Mouse (Mus musculus): ENCODE measurements around the gene Cyp2j7. TPM values are rescaled to one million over a fixed set of nuclear protein-coding genes. Genes with fewer than 3 reads are reported as not detected.
A peak's percentile ranks its signal among the peaks of the same experiment; 100 is the strongest.
"Not testable (repeated sequence)": the region's sequence is repeated elsewhere in the genome, so short reads cannot be mapped to it uniquely, and the experiment has no call there.

The Cyp2j7 gene
- not detected in 2 replicates for polyA plus RNA-seq (2015; fragmentation: Nextera tagmentation; extraction: Ambion mirVana)

- no peaks in the 10 kb centered on the region for H3K4me1 ChIP-seq (ENCODE audit: control insufficient read depth, insufficient read depth, low read length)
Measured at GRCm38 (mm10) chr4:96236559-96236958, at the start of gene Cyp2j7. Gene Cyp2j7, minus strand, starts transcription at chr4:96236659.

GRCm38 (mm10) chr4:96276896-96277295 is 40.4 kb upstream of the Cyp2j7 start:
- not testable (repeated sequence) for H3K4me3 ChIP-seq (ENCODE audit: low read length); H3K27me3 ChIP-seq (replicated peaks; ENCODE audit: control insufficient read depth, insufficient read depth, low read length); ATAC-seq; H3K9me3 ChIP-seq (ENCODE audit: control insufficient read depth, low read length); H3K27ac ChIP-seq (ENCODE audit: low read length); H3K4me1 ChIP-seq (ENCODE audit: control insufficient read depth, insufficient read depth, low read length); H3K9ac ChIP-seq (ENCODE audit: low read depth, low read length); H3K36me3 ChIP-seq (ENCODE audit: control insufficient read depth, insufficient read depth, low read length); H3K4me2 ChIP-seq (ENCODE audit: low read depth, low read length)
- WGBS, result 70% methylated on average over 1 of the region's 1 CpGs

More at GRCm38 (mm10) chr4:96236559-96236958, at the start of gene Cyp2j7:
- ATAC-seq, result no peak
- H3K4me2 ChIP-seq (ENCODE audit: low read depth, low read length), result no peak within 1 kb of the TSS
- H3K4me3 ChIP-seq (ENCODE audit: low read length), result no peak within 1 kb of the TSS
- H3K36me3 ChIP-seq (ENCODE audit: control insufficient read depth, insufficient read depth, low read length), result no peaks in the 10 kb centered on the region
- H3K27me3 ChIP-seq (replicated peaks; ENCODE audit: control insufficient read depth, insufficient read depth, low read length), result no peaks in the 10 kb centered on the region
- no peak within 1 kb of the TSS for H3K27ac ChIP-seq (ENCODE audit: low read length)
- WGBS, result 78% methylated on average over 3 of the region's 3 CpGs
- H3K9me3 ChIP-seq (ENCODE audit: control insufficient read depth, low read length), result no peaks in the 10 kb centered on the region
- no peak within 1 kb of the TSS for H3K9ac ChIP-seq (ENCODE audit: low read depth, low read length)

- Histone ChIP-seq H3K27me3 (replicated peaks; ENCODE audit: control insufficient read depth, insufficient read depth, low read length) (no peaks in the 10 kb centered on the region), H3K4me1 (ENCODE audit: control insufficient read depth, insufficient read depth, low read length) (no peaks in the 10 kb centered on the region), H3K9ac (ENCODE audit: low read depth, low read length) (no peak overlapping the region), H3K4me2 (ENCODE audit: low read depth, low read length) (no peak overlapping the region), H3K4me3 (ENCODE audit: low read length) (no peak overlapping the region), H3K27ac (ENCODE audit: low read length) (no peak overlapping the region), H3K9me3 (ENCODE audit: control insufficient read depth, low read length) (no peaks in the 10 kb centered on the region), H3K36me3 (ENCODE audit: control insufficient read depth, insufficient read depth, low read length) (no peaks in the 10 kb centered on the region)
- peak; percentile 99 for ATAC-seq
Measured at GRCm38 (mm10) chr4:96273907-96274306, 37.4 kb upstream of the Cyp2j7 start.

GRCm38 (mm10) chr4:96196701-96197100 is 39.8 kb downstream of the Cyp2j7 start:
- no peaks in the 10 kb centered on the region for H3K9me3 ChIP-seq (ENCODE audit: control insufficient read depth, low read length)
- H3K4me3 ChIP-seq (ENCODE audit: low read length), result no peak overlapping the region
- no peak overlapping the region for H3K4me2 ChIP-seq (ENCODE audit: low read depth, low read length)
- ATAC-seq, result no peak
- H3K27ac ChIP-seq (ENCODE audit: low read length), result no peak overlapping the region
- 69% methylated on average over 1 of the region's 1 CpGs for WGBS
- H3K4me1 ChIP-seq (ENCODE audit: control insufficient read depth, insufficient read depth, low read length), result no peaks in the 10 kb centered on the region
- H3K9ac ChIP-seq (ENCODE audit: low read depth, low read length), result no peak overlapping the region
- H3K27me3 ChIP-seq (replicated peaks; ENCODE audit: control insufficient read depth, insufficient read depth, low read length), result no peaks in the 10 kb centered on the region
- no peaks in the 10 kb centered on the region for H3K36me3 ChIP-seq (ENCODE audit: control insufficient read depth, insufficient read depth, low read length)

GRCm38 (mm10) chr4:96189321-96189720 is 47.1 kb downstream of the Cyp2j7 start:
- not testable (repeated sequence) for H3K4me3 ChIP-seq (ENCODE audit: low read length); ATAC-seq; H3K9me3 ChIP-seq (ENCODE audit: control insufficient read depth, low read length); H3K4me1 ChIP-seq (ENCODE audit: control insufficient read depth, insufficient read depth, low read length); H3K27me3 ChIP-seq (replicated peaks; ENCODE audit: control insufficient read depth, insufficient read depth, low read length); H3K36me3 ChIP-seq (ENCODE audit: control insufficient read depth, insufficient read depth, low read length); H3K27ac ChIP-seq (ENCODE audit: low read length); H3K9ac ChIP-seq (ENCODE audit: low read depth, low read length); H3K4me2 ChIP-seq (ENCODE audit: low read depth, low read length)
- WGBS, result 98% methylated on average over 5 of the region's 5 CpGs

- not testable (repeated sequence) for H3K9ac ChIP-seq (ENCODE audit: low read depth, low read length); H3K4me3 ChIP-seq (ENCODE audit: low read length); H3K36me3 ChIP-seq (ENCODE audit: control insufficient read depth, insufficient read depth, low read length); H3K9me3 ChIP-seq (ENCODE audit: control insufficient read depth, low read length); H3K4me2 ChIP-seq (ENCODE audit: low read depth, low read length); H3K27me3 ChIP-seq (replicated peaks; ENCODE audit: control insufficient read depth, insufficient read depth, low read length); H3K27ac ChIP-seq (ENCODE audit: low read length); ATAC-seq; H3K4me1 ChIP-seq (ENCODE audit: control insufficient read depth, insufficient read depth, low read length)
- 75% methylated on average over 2 of the region's 2 CpGs for WGBS
Measured at GRCm38 (mm10) chr4:96188671-96189070, 47.8 kb downstream of the Cyp2j7 start.

- H3K9ac ChIP-seq (ENCODE audit: low read depth, low read length); H3K27me3 ChIP-seq (replicated peaks; ENCODE audit: control insufficient read depth, insufficient read depth, low read length); H3K4me1 ChIP-seq (ENCODE audit: control insufficient read depth, insufficient read depth, low read length); H3K9me3 ChIP-seq (ENCODE audit: control insufficient read depth, low read length); H3K4me2 ChIP-seq (ENCODE audit: low read depth, low read length); ATAC-seq; H3K36me3 ChIP-seq (ENCODE audit: control insufficient read depth, insufficient read depth, low read length); H3K4me3 ChIP-seq (ENCODE audit: low read length); H3K27ac ChIP-seq (ENCODE audit: low read length): not testable (repeated sequence)
- WGBS, result 89% methylated on average over 2 of the region's 2 CpGs
Measured at GRCm38 (mm10) chr4:96188146-96188545, 48.3 kb downstream of the Cyp2j7 start.

GRCm38 (mm10) chr4:96184716-96185115 is 51.7 kb downstream of the Cyp2j7 start:
- not testable (repeated sequence) for H3K36me3 ChIP-seq (ENCODE audit: control insufficient read depth, insufficient read depth, low read length); H3K27ac ChIP-seq (ENCODE audit: low read length); ATAC-seq; H3K4me3 ChIP-seq (ENCODE audit: low read length); H3K9me3 ChIP-seq (ENCODE audit: control insufficient read depth, low read length); H3K4me1 ChIP-seq (ENCODE audit: control insufficient read depth, insufficient read depth, low read length); H3K9ac ChIP-seq (ENCODE audit: low read depth, low read length); H3K4me2 ChIP-seq (ENCODE audit: low read depth, low read length); H3K27me3 ChIP-seq (replicated peaks; ENCODE audit: control insufficient read depth, insufficient read depth, low read length)
- WGBS, result 83% methylated on average over 2 of the region's 2 CpGs

GRCm38 (mm10) chr4:96162839-96163238 is 73.6 kb downstream of the Cyp2j7 start:
- no peak for ATAC-seq
- no peaks in the 10 kb centered on the region for H3K4me1 ChIP-seq (ENCODE audit: control insufficient read depth, insufficient read depth, low read length)
- no peaks in the 10 kb centered on the region for H3K27me3 ChIP-seq (replicated peaks; ENCODE audit: control insufficient read depth, insufficient read depth, low read length)
- no peak overlapping the region for H3K27ac ChIP-seq (ENCODE audit: low read length)
- 81% methylated on average over 1 of the region's 1 CpGs for WGBS
- no peak overlapping the region for H3K9ac ChIP-seq (ENCODE audit: low read depth, low read length)
- H3K36me3 ChIP-seq (ENCODE audit: control insufficient read depth, insufficient read depth, low read length), result no peaks in the 10 kb centered on the region
- H3K4me2 ChIP-seq (ENCODE audit: low read depth, low read length), result no peak overlapping the region
- H3K4me3 ChIP-seq (ENCODE audit: low read length), result no peak overlapping the region
- no peaks in the 10 kb centered on the region for H3K9me3 ChIP-seq (ENCODE audit: control insufficient read depth, low read length)

GRCm38 (mm10) chr4:96161575-96161974 is 74.9 kb downstream of the Cyp2j7 start:
- ATAC-seq, result no peak
- no peaks in the 10 kb centered on the region for H3K27me3 ChIP-seq (replicated peaks; ENCODE audit: control insufficient read depth, insufficient read depth, low read length)
- no peak overlapping the region for H3K4me3 ChIP-seq (ENCODE audit: low read length)
- WGBS, result 63% methylated on average over 1 of the region's 1 CpGs
- H3K4me2 ChIP-seq (ENCODE audit: low read depth, low read length), result no peak overlapping the region
- no peak overlapping the region for H3K9ac ChIP-seq (ENCODE audit: low read depth, low read length)
- no peak overlapping the region for H3K27ac ChIP-seq (ENCODE audit: low read length)
- H3K4me1 ChIP-seq (ENCODE audit: control insufficient read depth, insufficient read depth, low read length), result no peaks in the 10 kb centered on the region
- no peaks in the 10 kb centered on the region for H3K9me3 ChIP-seq (ENCODE audit: control insufficient read depth, low read length)
- H3K36me3 ChIP-seq (ENCODE audit: control insufficient read depth, insufficient read depth, low read length), result no peaks in the 10 kb centered on the region

All from intestine, embryonic 16.5 days (tissue).